In genomic region chr4:41098577-41098951, GRCm38 (mm10) we compare ENCODE assay signal across 9 mouse cellular contexts. TPM values are rescaled to one million over a fixed set of nuclear protein-coding genes. Genes with fewer than 3 reads are reported as not detected.
DNase-seq lines count a peak whose midpoint lies in the region; ATAC-seq lines count a peak whose summit lies in the region.
"Had no signal": no experiment of that assay in that cellular context is flagged by ENCODE, and none has a peak within 500 bp of the region (broad histone marks: within the 10 kb centered on the region; RNA-seq: fewer than 3 reads in every experiment).

No protein-coding gene starts in this region.

- peak overlapping the region; percentile 56 for H3K4me3 ChIP-seq in liver, embryonic 11.5 days (ENCODE audit: low read depth, low read length)
- H3K4me3 ChIP-seq in forebrain, embryonic 12.5 days (replicated peaks): peak overlapping the region; percentile 45
- H3K4me3 ChIP-seq: myocyte had no signal

- peaks cover 36% of the 10 kb centered on the region for H3K27me3 ChIP-seq in liver, embryonic 11.5 days (replicated peaks; ENCODE audit: control insufficient read depth, insufficient read depth, low read length)
- peaks cover 42% of the 10 kb centered on the region for H3K27me3 ChIP-seq in forebrain, embryonic 12.5 days

- no peak for DNase-seq in liver, embryonic 11.5 days (ENCODE audit: low spot score)
- no peak for DNase-seq in liver
- peak; percentile 24 to 61 for DNase-seq in kidney, postnatal 25 days
- DNase-seq in retina, embryonic 14.5 days (ENCODE audit: low spot score): peak; percentile 32
- no peak for DNase-seq in right cerebral cortex, postnatal 10 days (ENCODE audit: low spot score in 2 of 2)
- no peak for DNase-seq in urinary bladder, adult 18-20 months (ENCODE audit: low spot score in 2 of 2)
- DNase-seq in adrenal gland, adult 8-10 months: no peak

- 22% methylated on average over 11 of the region's 11 CpGs for WGBS in liver, embryonic 11.5 days
- 20% methylated on average over 11 of the region's 11 CpGs for WGBS in forebrain, embryonic 12.5 days

- no peak for ATAC-seq in liver, embryonic 11.5 days (replicated peaks; ENCODE audit: low FRiP score)
- 0 out of 2 replicates have a peak, but pooled peaks have one; percentile 20 for ATAC-seq in forebrain, embryonic 12.5 days (ENCODE audit: low FRiP score)

- no peaks in the 10 kb centered on the region for H3K9me3 ChIP-seq in liver, embryonic 11.5 days (ENCODE audit: control insufficient read depth, low read length)
- no peaks in the 10 kb centered on the region for H3K9me3 ChIP-seq in forebrain, embryonic 12.5 days

- H3K4me1 ChIP-seq in liver, embryonic 11.5 days (replicated peaks; ENCODE audit: control insufficient read depth, insufficient read depth, low read length): peaks cover 33% of the 10 kb centered on the region
- H3K4me1 ChIP-seq in forebrain, embryonic 12.5 days: peaks cover 13% of the 10 kb centered on the region

- H3K4me2 ChIP-seq in liver, embryonic 11.5 days: peak overlapping the region; percentile 91
- H3K4me2 ChIP-seq in forebrain, embryonic 12.5 days: peak overlapping the region; percentile 86

- H3K36me3 ChIP-seq in liver, embryonic 11.5 days (ENCODE audit: control insufficient read depth, insufficient read depth, low read length): no peaks in the 10 kb centered on the region
- H3K36me3 ChIP-seq in forebrain, embryonic 12.5 days (replicated peaks): no peaks in the 10 kb centered on the region

- H3K9ac ChIP-seq in liver, embryonic 11.5 days (ENCODE audit: low read depth, low read length): peak overlapping the region; percentile 66
- H3K9ac ChIP-seq in forebrain, embryonic 12.5 days: peak overlapping the region; percentile 42; the same call in 1 of the 2 replicates

- no peak overlapping the region for H3K27ac ChIP-seq in liver, embryonic 11.5 days (ENCODE audit: low read depth, low read length)
- no peak overlapping the region for H3K27ac ChIP-seq in forebrain, embryonic 12.5 days

RNA-seq across cellular contexts. Expression of gene Aqp3, which starts 0.6 kb away (rescaled TPM):
- 12.7 and 15.7 TPM in 2 replicates for polyA plus RNA-seq in liver, embryonic 11.5 days (2014; fragmentation: Nextera tagmentation; extraction: Ambion mirVana)
- 1.3 and 2.4 TPM in 2 replicates for polyA plus RNA-seq in forebrain, embryonic 12.5 days (2016; fragmentation: Nextera tagmentation; extraction: Ambion mirVana)
- under 1 TPM in 2 of 4 experiments, not detected in 2; 0.16 to 0.31 TPM for total RNA-seq in adrenal gland, adult 8-10 months (2022)
- polyA plus RNA-seq: myocyte had no signal

RNA-seq across cellular contexts. Expression of gene Nol6, which starts 25.7 kb away (rescaled TPM):
- polyA plus RNA-seq in liver, embryonic 11.5 days (2014; fragmentation: Nextera tagmentation; extraction: Ambion mirVana): 35.8 and 39.8 TPM in 2 replicates
- 30.0 and 33.3 TPM in 2 replicates for polyA plus RNA-seq in forebrain, embryonic 12.5 days (2016; fragmentation: Nextera tagmentation; extraction: Ambion mirVana)
- total RNA-seq in adrenal gland, adult 8-10 months (2022): 10 to 100 TPM; 61.8 to 79.3 (median 70.7) TPM

RNA-seq across cellular contexts. Expression of gene Ube2r2, which starts 37.0 kb away (rescaled TPM):
- polyA plus RNA-seq in liver, embryonic 11.5 days (2014; fragmentation: Nextera tagmentation; extraction: Ambion mirVana): 46.7 and 49.2 TPM in 2 replicates
- polyA plus RNA-seq in forebrain, embryonic 12.5 days (2016; fragmentation: Nextera tagmentation; extraction: Ambion mirVana): 89.8 and 93.6 TPM in 2 replicates
- 100 to 1,000 TPM in 3 of 4 experiments, 10 to 100 TPM in 1; 94.5 to 119 (median 105) TPM for total RNA-seq in adrenal gland, adult 8-10 months (2022)

RNA-seq across cellular contexts. Expression of gene Aqp7, which starts 50.6 kb away (rescaled TPM):
- polyA plus RNA-seq in liver, embryonic 11.5 days (2014; fragmentation: Nextera tagmentation; extraction: Ambion mirVana): 0.86 and 1.2 TPM in 2 replicates
- polyA plus RNA-seq in forebrain, embryonic 12.5 days (2016; fragmentation: Nextera tagmentation; extraction: Ambion mirVana): not detected in 2 replicates
- total RNA-seq in adrenal gland, adult 8-10 months (2022): 10 to 100 TPM in 3 of 4 experiments, 1 to 10 TPM in 1; 7.3 to 30.3 (median 14.6) TPM
- polyA plus RNA-seq: myocyte had no signal

Comparison
In these comparisons a context has a peak if more than half of its experiments do, and no peak if none do; other contexts are left out.
1. DNase-seq: peak in kidney, postnatal 25 days (2 of 2) and retina, embryonic 14.5 days (single experiment); none in liver, embryonic 11.5 days (single experiment), liver (single experiment), right cerebral cortex, postnatal 10 days (0 of 2), urinary bladder, adult 18-20 months (0 of 2) and adrenal gland, adult 8-10 months (single experiment).